Comparison of ENCODE assay signal across 8 mouse cellular contexts in genomic region chr11:117238169-117238568, GRCm38 (mm10). TPM values are rescaled to one million over a fixed set of nuclear protein-coding genes. Genes with fewer than 3 reads are reported as not detected.
DNase-seq lines count a peak whose midpoint lies in the region; ATAC-seq and TF ChIP-seq lines count a peak whose summit lies in the region.

No protein-coding gene starts in this region.

- peaks cover 48% of the 10 kb centered on the region; the same call in 1 of the 2 replicates for H3K79me2 ChIP-seq in liver, adult 2 months (ENCODE audit: control insufficient read depth, insufficient read depth, low read length)

- no peaks in the 10 kb centered on the region for H3K27me3 ChIP-seq in embryonic facial prominence, embryonic 14.5 days (replicated peaks; ENCODE audit: control insufficient read depth, insufficient read depth, low read length)
- H3K27me3 ChIP-seq in heart, embryonic 10.5 days (ENCODE audit: insufficient read depth, poor library complexity, severe bottlenecking) = 0 out of 2 replicates have a peak, but pooled peaks cover 12% of the 10 kb centered on the region
- H3K27me3 ChIP-seq in kidney, embryonic 16.5 days (ENCODE audit: insufficient read depth, low read length) = no peaks in the 10 kb centered on the region
- H3K27me3 ChIP-seq in liver, adult 2 months (ENCODE audit: control insufficient read depth, insufficient read depth, low read length) = no peaks in the 10 kb centered on the region
- no peaks in the 10 kb centered on the region for H3K27me3 ChIP-seq in stomach, embryonic 16.5 days (ENCODE audit: control insufficient read depth, insufficient read depth, low read length)

- no peak for TF ChIP-seq POLR2A in bone marrow, adult 2 months (IDR thresholded peaks at IDR 0.05; ENCODE audit: borderline replicate concordance, control insufficient read depth, low read depth, low read length)
- no peak for TF ChIP-seq POLR2A in liver, adult 2 months (IDR thresholded peaks at IDR 0.05; ENCODE audit: extremely low read depth, insufficient read depth, low read length)

- WGBS in bone marrow, adult 2 months = 4% methylated on average over 4 of the region's 4 CpGs
- WGBS in embryonic facial prominence, embryonic 14.5 days = 1% methylated on average over 4 of the region's 4 CpGs
- 4% methylated on average over 4 of the region's 4 CpGs for WGBS in heart, embryonic 10.5 days
- WGBS in kidney, embryonic 16.5 days = 0% methylated on average over 4 of the region's 4 CpGs
- WGBS in liver, adult 2 months = 11% methylated on average over 4 of the region's 4 CpGs
- WGBS in stomach, embryonic 16.5 days = 5% methylated on average over 4 of the region's 4 CpGs

- peaks cover 3% of the 10 kb centered on the region; the same call in 1 of the 2 replicates for H3K4me1 ChIP-seq in bone marrow, adult 2 months (ENCODE audit: control insufficient read depth, insufficient read depth, low read length)
- H3K4me1 ChIP-seq in embryonic facial prominence, embryonic 14.5 days (ENCODE audit: control insufficient read depth, insufficient read depth, low read length) = peaks cover 32% of the 10 kb centered on the region
- peaks cover 37% of the 10 kb centered on the region for H3K4me1 ChIP-seq in heart, embryonic 10.5 days
- peaks cover 39% of the 10 kb centered on the region for H3K4me1 ChIP-seq in kidney, embryonic 16.5 days (ENCODE audit: insufficient read depth, low read length)
- peaks cover 20% of the 10 kb centered on the region for H3K4me1 ChIP-seq in liver, adult 2 months (ENCODE audit: control insufficient read depth, insufficient read depth, low read length)
- H3K4me1 ChIP-seq in stomach, embryonic 16.5 days (ENCODE audit: control insufficient read depth, insufficient read depth, low read length) = peaks cover 25% of the 10 kb centered on the region

- no peak overlapping the region for H3K27ac ChIP-seq in bone marrow, adult 2 months (ENCODE audit: control insufficient read depth, insufficient read depth, low read depth, low read length, poor library complexity)
- no peak overlapping the region for H3K27ac ChIP-seq in embryonic facial prominence, embryonic 14.5 days (replicated peaks; ENCODE audit: low read depth, low read length)
- no peak overlapping the region for H3K27ac ChIP-seq in heart, embryonic 10.5 days
- no peak overlapping the region for H3K27ac ChIP-seq in kidney, embryonic 16.5 days (ENCODE audit: low read length)
- H3K27ac ChIP-seq in liver, adult 2 months (replicated peaks; ENCODE audit: insufficient read depth, low read depth, low read length) = no peak overlapping the region
- H3K27ac ChIP-seq in stomach, embryonic 16.5 days (ENCODE audit: low read length) = no peak overlapping the region

- ATAC-seq in embryonic facial prominence, embryonic 14.5 days (ENCODE audit: low read depth) = 0 out of 2 replicates have a peak, but pooled peaks have one; percentile 47
- peak; percentile 75 for ATAC-seq in kidney, embryonic 16.5 days (ENCODE audit: low FRiP score, low TSS enrichment)
- peak; percentile 36 for ATAC-seq in stomach, embryonic 16.5 days (ENCODE audit: insufficient read depth, low FRiP score)

- no peaks in the 10 kb centered on the region for H3K9me3 ChIP-seq in embryonic facial prominence, embryonic 14.5 days (ENCODE audit: control insufficient read depth, low read length)
- no peaks in the 10 kb centered on the region for H3K9me3 ChIP-seq in heart, embryonic 10.5 days
- H3K9me3 ChIP-seq in kidney, embryonic 16.5 days (ENCODE audit: low read length) = no peaks in the 10 kb centered on the region
- no peaks in the 10 kb centered on the region for H3K9me3 ChIP-seq in stomach, embryonic 16.5 days (replicated peaks; ENCODE audit: control insufficient read depth, low read length)

- H3K4me2 ChIP-seq in embryonic facial prominence, embryonic 14.5 days (ENCODE audit: low read depth, low read length) = 0 out of 2 replicates have a peak overlapping the region, but pooled peaks have one; percentile 13
- no peak overlapping the region for H3K4me2 ChIP-seq in kidney, embryonic 16.5 days (replicated peaks; ENCODE audit: low read depth, low read length)
- no peak overlapping the region for H3K4me2 ChIP-seq in stomach, embryonic 16.5 days (ENCODE audit: low read depth, low read length)

- DNase-seq in B cell, adult 2 months = peak; percentile 94 to 95
- peak; percentile 94 for DNase-seq in embryonic facial prominence, embryonic 14.5 days (ENCODE audit: low spot score)
- peak; percentile 91 for DNase-seq in heart, embryonic 10.5 days (ENCODE audit: low spot score)
- peak; percentile 72 for DNase-seq in liver, adult 2 months (ENCODE audit: extremely low read depth, low read depth, low spot score)
- DNase-seq in neural tube, embryonic 10.5 days (ENCODE audit: extremely low spot score, low spot score) = peak; percentile 97

- no peak overlapping the region for H3K9ac ChIP-seq in embryonic facial prominence, embryonic 14.5 days (ENCODE audit: low read depth, low read length)
- H3K9ac ChIP-seq in kidney, embryonic 16.5 days (replicated peaks; ENCODE audit: low read length) = no peak overlapping the region
- H3K9ac ChIP-seq in liver, adult 2 months (ENCODE audit: low read depth, low read length) = no peak overlapping the region
- H3K9ac ChIP-seq in stomach, embryonic 16.5 days (ENCODE audit: low read length) = no peak overlapping the region

- TF ChIP-seq CTCF in bone marrow, adult 2 months (IDR thresholded peaks at IDR 0.05; ENCODE audit: control insufficient read depth, insufficient read depth, low read length) = peak; percentile 67
- peak; percentile 80 for TF ChIP-seq CTCF in liver, adult 2 months (IDR thresholded peaks at IDR 0.05; ENCODE audit: low read depth, low read length)

- 0 out of 2 replicates have a peak, but pooled peaks cover 3% of the 10 kb centered on the region for H3K36me3 ChIP-seq in embryonic facial prominence, embryonic 14.5 days (ENCODE audit: control insufficient read depth, insufficient read depth, low read length)
- H3K36me3 ChIP-seq in heart, embryonic 10.5 days = peaks cover 6% of the 10 kb centered on the region; the same call in 1 of the 2 replicates
- H3K36me3 ChIP-seq in kidney, embryonic 16.5 days (ENCODE audit: insufficient read depth, low read length) = no peaks in the 10 kb centered on the region
- no peaks in the 10 kb centered on the region for H3K36me3 ChIP-seq in liver, adult 2 months (ENCODE audit: control insufficient read depth, insufficient read depth, low read length)
- H3K36me3 ChIP-seq in stomach, embryonic 16.5 days (ENCODE audit: control insufficient read depth, insufficient read depth, low read length) = no peaks in the 10 kb centered on the region

- H3K4me3 ChIP-seq in bone marrow, adult 2 months (replicated peaks; ENCODE audit: control insufficient read depth, low read depth, low read length) = no peak overlapping the region
- H3K4me3 ChIP-seq in embryonic facial prominence, embryonic 14.5 days (ENCODE audit: low read depth, low read length) = no peak overlapping the region
- H3K4me3 ChIP-seq in heart, embryonic 10.5 days = no peak overlapping the region
- H3K4me3 ChIP-seq in kidney, embryonic 16.5 days (ENCODE audit: low read length) = no peak overlapping the region
- H3K4me3 ChIP-seq in liver, adult 2 months (ENCODE audit: insufficient read depth, low read depth, low read length) = no peak overlapping the region
- H3K4me3 ChIP-seq in stomach, embryonic 16.5 days (replicated peaks; ENCODE audit: low read length) = no peak overlapping the region

RNA-seq across cellular contexts. Expression of gene Sept9, which starts 38.7 kb away (rescaled TPM):
- 31.1 and 51.6 TPM in 2 replicates for polyA plus RNA-seq in bone marrow, adult 2 months (2011; ENCODE audit: insufficient read depth, insufficient read length, low replicate concordance, missing spikeins)
- 115 and 138 TPM in 2 replicates for polyA plus RNA-seq in embryonic facial prominence, embryonic 14.5 days (2014; fragmentation: Nextera tagmentation; extraction: Ambion mirVana)
- polyA plus RNA-seq in heart, embryonic 10.5 days (2016; fragmentation: Nextera tagmentation; extraction: Ambion mirVana) = 148 and 164 TPM in 2 replicates
- polyA plus RNA-seq in kidney, embryonic 16.5 days (2015; fragmentation: Nextera tagmentation; extraction: Ambion mirVana) = 123 and 131 TPM in 2 replicates
- 18.8 and 20.7 TPM in 2 replicates for total RNA-seq in liver, adult 2 months (2014; rRNA removed)
- 21.2 and 29.0 TPM in 2 replicates for polyA plus RNA-seq in liver, adult 2 months (2012; rRNA removed)
- polyA plus RNA-seq in stomach, embryonic 16.5 days (2015; fragmentation: Nextera tagmentation; extraction: Ambion mirVana) = 101 and 105 TPM in 2 replicates
